Mouse (Mus musculus): ENCODE data around the gene Hyal1. TPM values are rescaled to one million over a fixed set of nuclear protein-coding genes. Genes with fewer than 3 reads are reported as not detected.
"Not testable (repeated sequence)": the region's sequence is repeated elsewhere in the genome, so short reads cannot be mapped to it uniquely, and the experiment has no call there.

Gene Hyal1
- polyA plus RNA-seq, 1 experiment, result 8.1 TPM

GRCm38 (mm10) chr9:107553541-107554318, 23.0 kb upstream of the Hyal1 start:
- 7% methylated on average over 37 of the region's 37 CpGs for WGBS
- Histone ChIP-seq H3K4me3 (ENCODE audit: insufficient read depth, low read depth, low read length) (peak overlapping the region; percentile 45), H3K36me3 (ENCODE audit: control insufficient read depth, insufficient read depth, low read length) (peaks cover 3% of the 10 kb centered on the region; the same call in 1 of the 2 replicates), H3K4me1 (ENCODE audit: control insufficient read depth, insufficient read depth, low read length) (peaks cover 28% of the 10 kb centered on the region; the same call in 1 of the 2 replicates), H3K27me3 (replicated peaks; ENCODE audit: control insufficient read depth, insufficient read depth, low read length) (no peaks in the 10 kb centered on the region), H3K27ac (ENCODE audit: insufficient read depth, low read depth, low read length) (peak overlapping the region; percentile 70)
- no peak for TF ChIP-seq POLR2A (IDR thresholded peaks at IDR 0.05; ENCODE audit: low read depth, low read length)
- TF ChIP-seq CTCF (conservative IDR thresholded peaks at IDR 0.05; ENCODE audit: insufficient read depth, insufficient read length, low read depth, low read length), result no peak
- DNase-seq, result peak; percentile 72

- Histone ChIP-seq H3K36me3 (ENCODE audit: control insufficient read depth, insufficient read depth, low read length) (peaks cover 3% of the 10 kb centered on the region; the same call in 1 of the 2 replicates), H3K27ac (ENCODE audit: insufficient read depth, low read depth, low read length) (peak overlapping the region; percentile 94), H3K4me3 (ENCODE audit: insufficient read depth, low read depth, low read length) (peak overlapping the region; percentile 68), H3K27me3 (replicated peaks; ENCODE audit: control insufficient read depth, insufficient read depth, low read length) (no peaks in the 10 kb centered on the region), H3K4me1 (ENCODE audit: control insufficient read depth, insufficient read depth, low read length) (peaks cover 28% of the 10 kb centered on the region; the same call in 1 of the 2 replicates)
- peak; percentile 97 for DNase-seq
- WGBS, result under 1% methylated on average over 53 of the region's 53 CpGs
- no peak for TF ChIP-seq CTCF (conservative IDR thresholded peaks at IDR 0.05; ENCODE audit: insufficient read depth, insufficient read length, low read depth, low read length)
- peak; percentile 62 for TF ChIP-seq POLR2A (IDR thresholded peaks at IDR 0.05; ENCODE audit: low read depth, low read length)
These were observed 22.4 kb upstream of the Hyal1 start for GRCm38 (mm10) chr9:107554319-107554825.

- Histone ChIP-seq H3K4me3 (ENCODE audit: insufficient read depth, low read depth, low read length) (peak overlapping the region; percentile 68), H3K27me3 (replicated peaks; ENCODE audit: control insufficient read depth, insufficient read depth, low read length) (no peaks in the 10 kb centered on the region), H3K36me3 (ENCODE audit: control insufficient read depth, insufficient read depth, low read length) (peaks cover 3% of the 10 kb centered on the region; the same call in 1 of the 2 replicates), H3K4me1 (ENCODE audit: control insufficient read depth, insufficient read depth, low read length) (peaks cover 27% of the 10 kb centered on the region; the same call in 1 of the 2 replicates), H3K27ac (ENCODE audit: insufficient read depth, low read depth, low read length) (peak overlapping the region; percentile 94)
- TF ChIP-seq CTCF (conservative IDR thresholded peaks at IDR 0.05; ENCODE audit: insufficient read depth, insufficient read length, low read depth, low read length) (no peak), POLR2A (IDR thresholded peaks at IDR 0.05; ENCODE audit: low read depth, low read length) (no peak)
- peak; percentile 80 for DNase-seq
- under 1% methylated on average over 23 of the region's 23 CpGs for WGBS
These were observed 21.7 kb upstream of the Hyal1 start for GRCm38 (mm10) chr9:107555031-107555457.

GRCm38 (mm10) chr9:107555701-107556100, 21.0 kb upstream of the Hyal1 start:
- H3K27me3 ChIP-seq (replicated peaks; ENCODE audit: control insufficient read depth, insufficient read depth, low read length), result no peaks in the 10 kb centered on the region
- H3K27ac ChIP-seq (ENCODE audit: insufficient read depth, low read depth, low read length), result peak overlapping the region; percentile 94; the same call in 1 of the 2 replicates
- WGBS, result 22% methylated on average over 2 of the region's 2 CpGs
- H3K4me1 ChIP-seq (ENCODE audit: control insufficient read depth, insufficient read depth, low read length), result peaks cover 24% of the 10 kb centered on the region; the same call in 1 of the 2 replicates
- H3K4me3 ChIP-seq (ENCODE audit: insufficient read depth, low read depth, low read length), result peak overlapping the region; percentile 68
- TF ChIP-seq CTCF (conservative IDR thresholded peaks at IDR 0.05; ENCODE audit: insufficient read depth, insufficient read length, low read depth, low read length), result no peak
- TF ChIP-seq POLR2A (IDR thresholded peaks at IDR 0.05; ENCODE audit: low read depth, low read length), result no peak
- H3K36me3 ChIP-seq (ENCODE audit: control insufficient read depth, insufficient read depth, low read length), result peaks cover 3% of the 10 kb centered on the region; the same call in 1 of the 2 replicates
- no peak for DNase-seq

GRCm38 (mm10) chr9:107556346-107556745, 20.4 kb upstream of the Hyal1 start:
- Histone ChIP-seq H3K27ac (ENCODE audit: insufficient read depth, low read depth, low read length) (no peak overlapping the region), H3K36me3 (ENCODE audit: control insufficient read depth, insufficient read depth, low read length) (peaks cover 3% of the 10 kb centered on the region; the same call in 1 of the 2 replicates), H3K27me3 (replicated peaks; ENCODE audit: control insufficient read depth, insufficient read depth, low read length) (no peaks in the 10 kb centered on the region), H3K4me3 (ENCODE audit: insufficient read depth, low read depth, low read length) (no peak overlapping the region), H3K4me1 (ENCODE audit: control insufficient read depth, insufficient read depth, low read length) (peaks cover 24% of the 10 kb centered on the region; the same call in 1 of the 2 replicates)
- TF ChIP-seq CTCF (conservative IDR thresholded peaks at IDR 0.05; ENCODE audit: insufficient read depth, insufficient read length, low read depth, low read length) (no peak), POLR2A (IDR thresholded peaks at IDR 0.05; ENCODE audit: low read depth, low read length) (no peak)
- DNase-seq, result no peak
- WGBS, result 33% methylated on average over 3 of the region's 3 CpGs

GRCm38 (mm10) chr9:107563029-107563581, 13.6 kb upstream of the Hyal1 start, which contains the start of gene Tusc2:
Tusc2 (plus strand) TSS chr9:107563255.
- TF ChIP-seq POLR2A (IDR thresholded peaks at IDR 0.05; ENCODE audit: low read depth, low read length) (peak; percentile 74), CTCF (conservative IDR thresholded peaks at IDR 0.05; ENCODE audit: insufficient read depth, insufficient read length, low read depth, low read length) (no peak)
- H3K36me3 ChIP-seq (ENCODE audit: control insufficient read depth, insufficient read depth, low read length), result peaks cover 1% of the 10 kb centered on the region; the same call in 1 of the 2 replicates
- H3K4me1 ChIP-seq (ENCODE audit: control insufficient read depth, insufficient read depth, low read length), result peaks cover 19% of the 10 kb centered on the region; the same call in 1 of the 2 replicates
- H3K27ac ChIP-seq (ENCODE audit: insufficient read depth, low read depth, low read length), result peak within 1 kb of the TSS; percentile 45
- WGBS, result 1% methylated on average over 45 of the region's 46 CpGs
- H3K4me3 ChIP-seq (ENCODE audit: insufficient read depth, low read depth, low read length), result peak within 1 kb of the TSS; percentile 66
- peak; percentile 99 for DNase-seq
- H3K27me3 ChIP-seq (replicated peaks; ENCODE audit: control insufficient read depth, insufficient read depth, low read length), result no peaks in the 10 kb centered on the region

- H3K4me3 ChIP-seq (ENCODE audit: insufficient read depth, low read depth, low read length), result peak overlapping the region; percentile 30; the same call in 1 of the 2 replicates
- peaks cover 25% of the 10 kb centered on the region; the same call in 1 of the 2 replicates for H3K4me1 ChIP-seq (ENCODE audit: control insufficient read depth, insufficient read depth, low read length)
- not testable (repeated sequence) for H3K36me3 ChIP-seq (ENCODE audit: control insufficient read depth, insufficient read depth, low read length); H3K27me3 ChIP-seq (replicated peaks; ENCODE audit: control insufficient read depth, insufficient read depth, low read length); DNase-seq
- whole genome bisulfite sequencing, result 51% methylated on average over 5 of the region's 5 CpGs
- H3K27ac ChIP-seq (ENCODE audit: insufficient read depth, low read depth, low read length), result peak overlapping the region; percentile 32; the same call in 1 of the 2 replicates
These were observed 11.2 kb upstream of the Hyal1 start for GRCm38 (mm10) chr9:107565556-107565955.

Measured in kidney, adult 2 months (tissue).